Mouse (Mus musculus): ENCODE results near the gene Kcna10. TPM values are rescaled to one million over a fixed set of nuclear protein-coding genes. Genes with fewer than 3 reads are reported as not detected.
A peak's percentile ranks its signal among the peaks of the same experiment; 100 is the strongest.

The Kcna10 gene
- total RNA-seq (2021), result not detected
- long read RNA-seq, experiment 1, result 0 reads
- long read RNA-seq, experiment 2, result 0 reads

GRCm38 (mm10) chr3:107182756-107183155, at the start of gene Kcna10:
TSS of gene Kcna10 (plus strand) at chr3:107183056.
- TF ChIP-seq CTCF (conservative IDR thresholded peaks at IDR 0.05), result no peak
- Histone ChIP-seq H3K27ac (no peak within 1 kb of the TSS), H3K4me3 (no peak within 1 kb of the TSS)
- no peak for DNase-seq (ENCODE audit: low spot score in 2 of 2)

GRCm38 (mm10) chr3:107134457-107134856, 48.4 kb upstream of the Kcna10 start:
- no peak for TF ChIP-seq CTCF (conservative IDR thresholded peaks at IDR 0.05)
- no peak overlapping the region for H3K27ac ChIP-seq
- no peak overlapping the region for H3K4me3 ChIP-seq
- DNase-seq (ENCODE audit: low spot score in 2 of 2), result no peak

- no peak for TF ChIP-seq CTCF (conservative IDR thresholded peaks at IDR 0.05)
- no peak overlapping the region for H3K27ac ChIP-seq
- no peak overlapping the region for H3K4me3 ChIP-seq
- no peak for DNase-seq (ENCODE audit: low spot score in 2 of 2)
Measured at GRCm38 (mm10) chr3:107147126-107147525, 35.7 kb upstream of the Kcna10 start.

GRCm38 (mm10) chr3:107149006-107149405, 33.9 kb upstream of the Kcna10 start:
- peak; percentile 71 for TF ChIP-seq CTCF (conservative IDR thresholded peaks at IDR 0.05)
- Histone ChIP-seq H3K4me3 (no peak overlapping the region), H3K27ac (no peak overlapping the region)
- DNase-seq (ENCODE audit: low spot score in 2 of 2), result no peak

- H3K27ac ChIP-seq, result peak overlapping the region; percentile 75
- no peak for TF ChIP-seq CTCF (conservative IDR thresholded peaks at IDR 0.05)
- H3K4me3 ChIP-seq, result no peak overlapping the region
- DNase-seq (ENCODE audit: low spot score in 2 of 2), result peak; percentile 36 to 50
Measured at GRCm38 (mm10) chr3:107150469-107150868, 32.4 kb upstream of the Kcna10 start.

GRCm38 (mm10) chr3:107150872-107151540, 31.9 kb upstream of the Kcna10 start:
- TF ChIP-seq CTCF (conservative IDR thresholded peaks at IDR 0.05), result no peak
- Histone ChIP-seq H3K4me3 (no peak overlapping the region), H3K27ac (peak overlapping the region; percentile 49; the same call in 1 of the 2 replicates)
- DNase-seq (ENCODE audit: low spot score in 2 of 2), result peak; percentile 37 to 38

- no peak for TF ChIP-seq CTCF (conservative IDR thresholded peaks at IDR 0.05)
- DNase-seq (ENCODE audit: low spot score in 2 of 2), result no peak
- H3K4me3 ChIP-seq, result no peak overlapping the region
- no peak overlapping the region for H3K27ac ChIP-seq
Measured at GRCm38 (mm10) chr3:107153772-107154655, 28.8 kb upstream of the Kcna10 start.

GRCm38 (mm10) chr3:107158856-107159255, 24.0 kb upstream of the Kcna10 start:
- DNase-seq (ENCODE audit: low spot score in 2 of 2), result peak in 1 of 2 experiments; percentile 27
- H3K27ac ChIP-seq, result peak overlapping the region; percentile 21; the same call in 1 of the 2 replicates
- H3K4me3 ChIP-seq, result no peak overlapping the region
- TF ChIP-seq CTCF (conservative IDR thresholded peaks at IDR 0.05), result no peak

GRCm38 (mm10) chr3:107159418-107159817, 23.4 kb upstream of the Kcna10 start:
- peak; percentile 73 for TF ChIP-seq CTCF (conservative IDR thresholded peaks at IDR 0.05)
- peak; percentile 27 to 58 for DNase-seq (ENCODE audit: low spot score in 2 of 2)
- peak overlapping the region; percentile 53; the same call in 1 of the 2 replicates for H3K27ac ChIP-seq
- H3K4me3 ChIP-seq, result no peak overlapping the region

- Histone ChIP-seq H3K4me3 (peak overlapping the region; percentile 46), H3K27ac (peak overlapping the region; percentile 53; the same call in 1 of the 2 replicates)
- TF ChIP-seq CTCF (conservative IDR thresholded peaks at IDR 0.05), result peak; percentile 57
- peak in 1 of 2 experiments; percentile 42 for DNase-seq (ENCODE audit: low spot score in 2 of 2)
Measured at GRCm38 (mm10) chr3:107159859-107160324, 23.0 kb upstream of the Kcna10 start.

- no peak for DNase-seq (ENCODE audit: low spot score in 2 of 2)
- no peak overlapping the region for H3K4me3 ChIP-seq
- H3K27ac ChIP-seq, result no peak overlapping the region
- no peak for TF ChIP-seq CTCF (conservative IDR thresholded peaks at IDR 0.05)
Measured at GRCm38 (mm10) chr3:107162741-107163140, 20.1 kb upstream of the Kcna10 start.

GRCm38 (mm10) chr3:107169552-107169951, 13.3 kb upstream of the Kcna10 start:
- no peak for TF ChIP-seq CTCF (conservative IDR thresholded peaks at IDR 0.05)
- H3K4me3 ChIP-seq, result no peak overlapping the region
- DNase-seq (ENCODE audit: low spot score in 2 of 2), result peak; percentile 32 to 51
- H3K27ac ChIP-seq, result no peak overlapping the region; the same call in 1 of the 2 replicates

- H3K27ac ChIP-seq, result no peak overlapping the region
- H3K4me3 ChIP-seq, result no peak overlapping the region
- no peak for DNase-seq (ENCODE audit: low spot score in 2 of 2)
- no peak for TF ChIP-seq CTCF (conservative IDR thresholded peaks at IDR 0.05)
Measured at GRCm38 (mm10) chr3:107171964-107172363, 10.9 kb upstream of the Kcna10 start.
